7 mouse cellular contexts compared by ENCODE assay signal in the genomic region with DNA sequence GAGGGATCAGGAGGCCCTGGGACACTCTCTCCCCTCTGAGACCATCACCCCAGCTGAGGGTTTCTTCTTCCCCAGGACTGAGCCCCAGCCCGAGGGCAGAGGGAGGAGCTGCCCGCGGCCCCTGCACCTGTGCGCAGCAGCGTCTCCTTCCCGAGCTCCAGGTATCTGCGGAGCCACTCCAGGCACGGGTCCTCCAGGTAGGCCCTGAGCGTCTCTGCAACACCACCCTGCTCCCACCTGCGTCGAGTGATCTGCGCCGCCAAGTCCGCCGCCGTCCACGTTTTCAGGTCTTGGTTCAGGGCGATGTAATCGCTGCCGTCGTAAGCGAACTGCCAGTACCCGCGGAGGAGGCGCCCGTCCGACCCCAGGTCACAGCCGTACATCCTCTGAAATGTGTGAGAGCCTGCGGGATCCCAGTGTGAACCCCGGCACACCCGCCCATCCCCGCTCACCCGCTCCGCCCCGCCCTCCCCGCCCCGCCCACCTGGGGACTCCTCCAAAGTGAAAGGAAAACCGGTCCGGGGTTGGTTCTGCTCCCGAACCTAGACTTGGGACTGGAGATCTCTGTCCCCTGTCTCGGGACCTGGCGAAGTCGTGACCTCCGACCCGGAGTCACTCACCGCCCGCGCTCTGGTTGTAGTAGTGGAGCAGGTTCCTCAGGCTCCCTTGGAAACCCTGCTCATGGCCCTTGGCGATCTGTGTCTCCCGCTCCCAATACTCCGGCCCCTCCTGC. TPM values are rescaled to one million over a fixed set of nuclear protein-coding genes. Genes with fewer than 3 reads are reported as not detected.
DNase-seq lines count a peak whose midpoint lies in the region; ATAC-seq lines count a peak whose summit lies in the region.

No protein-coding gene starts in this region.

- no peaks in the 10 kb centered on the region for H3K9me3 ChIP-seq in hindbrain, embryonic 10.5 days
- no peaks in the 10 kb centered on the region for H3K9me3 ChIP-seq in lung, embryonic 16.5 days (ENCODE audit: control insufficient read depth, low read length)

- DNase-seq in CD4-positive helper T cell, adult 2 months (ENCODE audit: low read depth, low spot score) = peak; percentile 80
- peak; percentile 28 for DNase-seq in T-cell, adult 2 months (ENCODE audit: low spot score)
- no peak for DNase-seq in hindbrain, embryonic 10.5 days (ENCODE audit: low spot score)
- DNase-seq in splenic B cell, adult 2 months (ENCODE audit: low read depth, low spot score) = peak; percentile 50
- no peak for DNase-seq in urinary bladder, postnatal 14 days (ENCODE audit: low spot score)
- DNase-seq in layer of hippocampus, adult 18-20 months (ENCODE audit: low spot score in 2 of 2) = no peak

- H3K36me3 ChIP-seq in hindbrain, embryonic 10.5 days = no peaks in the 10 kb centered on the region
- no peaks in the 10 kb centered on the region for H3K36me3 ChIP-seq in lung, embryonic 16.5 days (ENCODE audit: control insufficient read depth, insufficient read depth, low read length)
- H3K36me3 ChIP-seq in splenic B cell, adult 2 months (ENCODE audit: control insufficient read depth, insufficient read depth, low read length, poor library complexity, severe bottlenecking) = no peaks in the 10 kb centered on the region

- peaks cover 11% of the 10 kb centered on the region; the same call in 1 of the 2 replicates for H3K4me1 ChIP-seq in hindbrain, embryonic 10.5 days (replicated peaks)
- no peaks in the 10 kb centered on the region for H3K4me1 ChIP-seq in lung, embryonic 16.5 days (replicated peaks; ENCODE audit: control insufficient read depth, insufficient read depth, low read length)

- peak; percentile 66 for ATAC-seq in lung, embryonic 16.5 days (ENCODE audit: low read depth)

- peak overlapping the region; percentile 57 for H3K4me2 ChIP-seq in lung, embryonic 16.5 days (ENCODE audit: low read depth, low read length)

- peaks cover 79% of the 10 kb centered on the region for H3K27me3 ChIP-seq in hindbrain, embryonic 10.5 days (ENCODE audit: insufficient read depth, poor library complexity, severe bottlenecking)
- peaks cover 22% of the 10 kb centered on the region for H3K27me3 ChIP-seq in lung, embryonic 16.5 days (ENCODE audit: control insufficient read depth, insufficient read depth, low read depth, low read length)
- peaks cover 3% of the 10 kb centered on the region; the same call in 1 of the 2 replicates for H3K27me3 ChIP-seq in splenic B cell, adult 2 months (ENCODE audit: control insufficient read depth, insufficient read depth, low read length, poor library complexity, severe bottlenecking)

- WGBS in hindbrain, embryonic 10.5 days = 1% methylated on average over 51 of the region's 51 CpGs
- WGBS in lung, embryonic 16.5 days = 1% methylated on average over 51 of the region's 51 CpGs

- H3K4me3 ChIP-seq in hindbrain, embryonic 10.5 days = peak overlapping the region; percentile 42
- peak overlapping the region; percentile 59 for H3K4me3 ChIP-seq in lung, embryonic 16.5 days (ENCODE audit: low read length)

- peak overlapping the region; percentile 71 for H3K9ac ChIP-seq in lung, embryonic 16.5 days (ENCODE audit: low read length)

- H3K27ac ChIP-seq in hindbrain, embryonic 10.5 days = no peak overlapping the region
- H3K27ac ChIP-seq in lung, embryonic 16.5 days (ENCODE audit: low read length) = peak overlapping the region; percentile 57

RNA-seq across cellular contexts. Expression of a gene that starts 0.9 kb away (rescaled TPM):
- polyA plus RNA-seq in hindbrain, embryonic 10.5 days (2016; fragmentation: Nextera tagmentation; extraction: Ambion mirVana) = 0.22 TPM in 1 of 2 replicates, not detected in the other
- 24.5 and 27.5 TPM in 2 replicates for polyA plus RNA-seq in lung, embryonic 16.5 days (2015; fragmentation: Nextera tagmentation; extraction: Ambion mirVana)
- total RNA-seq in layer of hippocampus, adult 18-20 months (2021) = not detected

RNA-seq across cellular contexts. Expression of a gene that starts 22.6 kb away (rescaled TPM):
- not detected in 2 replicates for polyA plus RNA-seq in hindbrain, embryonic 10.5 days (2016; fragmentation: Nextera tagmentation; extraction: Ambion mirVana)
- 0.80 and 1.1 TPM in 2 replicates for polyA plus RNA-seq in lung, embryonic 16.5 days (2015; fragmentation: Nextera tagmentation; extraction: Ambion mirVana)
- not detected for total RNA-seq in layer of hippocampus, adult 18-20 months (2021)

RNA-seq across cellular contexts. Expression of a gene that starts 38.2 kb away (rescaled TPM):
- not detected in 2 replicates for polyA plus RNA-seq in hindbrain, embryonic 10.5 days (2016; fragmentation: Nextera tagmentation; extraction: Ambion mirVana)
- not detected in 2 replicates for polyA plus RNA-seq in lung, embryonic 16.5 days (2015; fragmentation: Nextera tagmentation; extraction: Ambion mirVana)
- total RNA-seq in layer of hippocampus, adult 18-20 months (2021) = not detected

RNA-seq across cellular contexts. Expression of a gene that starts 46.0 kb away (rescaled TPM):
- not detected in 2 replicates for polyA plus RNA-seq in hindbrain, embryonic 10.5 days (2016; fragmentation: Nextera tagmentation; extraction: Ambion mirVana)
- polyA plus RNA-seq in lung, embryonic 16.5 days (2015; fragmentation: Nextera tagmentation; extraction: Ambion mirVana) = not detected in 2 replicates
- not detected for total RNA-seq in layer of hippocampus, adult 18-20 months (2021)

Comparison
In these comparisons a context has a peak if more than half of its experiments do, and no peak if none do; other contexts are left out.
1. DNase-seq: peak in CD4-positive helper T cell, adult 2 months (single experiment), T-cell, adult 2 months (single experiment) and splenic B cell, adult 2 months (single experiment); none in hindbrain, embryonic 10.5 days (single experiment), urinary bladder, postnatal 14 days (single experiment) and layer of hippocampus, adult 18-20 months (0 of 2).
2. RNA of a gene that starts 0.9 kb away (polyA plus RNA-seq): 24.5 to 27.5 TPM in lung, embryonic 16.5 days; 0.22 TPM in hindbrain, embryonic 10.5 days; every median in the first group is over 10 times any median in the second.